Mouse (Mus musculus) ES-E14 (cell line): Measurements from ENCODE around the gene Plekhm1. TPM values are rescaled to one million over a fixed set of nuclear protein-coding genes. Genes with fewer than 3 reads are reported as not detected.

ENCODE experiments used
- DNase-seq: peaks from one replicate; pipeline ENCODE4 v3.0.0-alpha.2; 2013; ENCODE audit warnings: low read depth, low spot score
- H3K27ac ChIP-seq: 2 replicates; pipeline ENCODE4 v1.5.1; 2012; ENCODE audit warnings: low read depth, mild to moderate bottlenecking, low read length, moderate library complexity, mixed read lengths; ENCODE audit not compliant: poor library complexity, insufficient read depth, severe bottlenecking
- H3K36me3 ChIP-seq: 2 replicates; pipeline ENCODE4 v1.6.1; 2012; ENCODE audit warnings: mild to moderate bottlenecking, low read length, moderate library complexity, mixed read lengths; ENCODE audit not compliant: control insufficient read depth, poor library complexity, insufficient read depth, severe bottlenecking
- H3K4me1 ChIP-seq, 2 experiments: fragments of 150-350 bp in 1 of 2; sonication (generic) in 1 of 2; 2 replicates each; pipeline ENCODE4 v1.6.1; 2012; ENCODE audit warnings: low read length in 2 of 2, mild to moderate bottlenecking in 1 of 2, mixed read lengths in 1 of 2; ENCODE audit not compliant: control insufficient read depth in 2 of 2, insufficient read depth in 2 of 2, poor library complexity in 1 of 2
- H3K4me3 ChIP-seq, 2 experiments: fragments of 150-350 bp in 1 of 2; sonication (generic) in 1 of 2; 2 replicates each; pipeline ENCODE4 v1.5.1; 2012; ENCODE audit warnings: low read length in 2 of 2, low read depth in 1 of 2, mild to moderate bottlenecking in 1 of 2, mixed read lengths in 1 of 2; ENCODE audit not compliant: insufficient read depth in 1 of 2, poor library complexity in 1 of 2, severe bottlenecking in 1 of 2
- H3K9ac ChIP-seq: 2 replicates; pipeline ENCODE4 v1.6.1; 2012; ENCODE audit warnings: low read depth, mild to moderate bottlenecking, low read length, mixed read lengths; ENCODE audit not compliant: poor library complexity, insufficient read depth, severe bottlenecking
- H3K9me3 ChIP-seq: fragments of 150-350 bp; sonication (generic); 2 replicates; pipeline ENCODE4 v1.6.1; 2012; ENCODE audit warnings: low read depth, mild to moderate bottlenecking, low read length; ENCODE audit not compliant: control insufficient read depth, insufficient read depth
- CHD2 ChIP-seq: IDR thresholded peaks from 2 replicates; pipeline ENCODE4 v1.6.1; 2014; ENCODE audit warnings: mild to moderate bottlenecking, low read depth, low read length, inconsistent platforms
- HCFC1 ChIP-seq: IDR thresholded peaks from 2 replicates; pipeline ENCODE4 v1.6.1; 2012; ENCODE audit warnings: low read length, inconsistent platforms, borderline replicate concordance; ENCODE audit not compliant: insufficient read depth
- MAFK ChIP-seq: IDR thresholded peaks from 2 replicates; pipeline ENCODE4 v1.6.1; 2014; ENCODE audit warnings: mild to moderate bottlenecking, low read depth, low read length, inconsistent platforms; ENCODE audit not compliant: insufficient read depth
- ZC3H11A ChIP-seq: IDR thresholded peaks from 2 replicates; pipeline ENCODE4 v1.6.1; 2012; ENCODE audit warnings: low read depth, mild to moderate bottlenecking, inconsistent platforms, low read length, borderline replicate concordance
- ZNF384 ChIP-seq: IDR thresholded peaks from 2 replicates; pipeline ENCODE4 v1.6.1; 2012; ENCODE audit warnings: low read depth, low read length, inconsistent platforms
- in situ Hi-C, 2 experiments: fragments of 600-800 bp; cut with MboI; formaldehyde crosslinking; loops; one replicate each; pipeline ENCODE4 v1.15.1; 2025; ENCODE audit warnings: low sequenced_read_pairs in 2 of 2, inconsistent platforms in 1 of 2; ENCODE audit not compliant: unreplicated experiment in 2 of 2
- total RNA-seq: library from RNA; depleted of rRNA; stranded (reverse); fragments of 300-350 nt; gene quantifications from 2 replicates; pipeline ENCODE4 v1.2.3, GENCODE M21; 2012

Plekhm1 gene
- total RNA-seq, 1 experiment, result 11.7 TPM

- H3K9ac ChIP-seq, result no peak overlapping the region
- peaks cover 2 to 22% of the 10 kb centered on the region in 2 experiments; a peak in 2 of 4 replicates for H3K4me1 ChIP-seq
- TF ChIP-seq CHD2, result no peak
- no peak for TF ChIP-seq ZNF384
- no peak for TF ChIP-seq HCFC1
- no peak for TF ChIP-seq ZC3H11A
- TF ChIP-seq MAFK, result no peak
- H3K27ac ChIP-seq, result no peak overlapping the region
- no peaks in the 10 kb centered on the region for H3K9me3 ChIP-seq
- H3K36me3 ChIP-seq, result no peaks in the 10 kb centered on the region; the same call in 1 of the 2 replicates
- H3K4me3 ChIP-seq, result no peak overlapping the region
- in situ Hi-C loops, result loop anchor here in 1 of 2 experiments (10.0 kb wide), 2 partner anchors 126 to 336 kb away; no protein-coding TSS in a partner anchor
- no peak for DNase-seq
These were observed 73.8 kb downstream of the Plekhm1 start for GRCm38 (mm10) chr11:103338671-103339070.

- Histone ChIP-seq H3K36me3 (no peaks in the 10 kb centered on the region; the same call in 1 of the 2 replicates), H3K9me3 (no peaks in the 10 kb centered on the region), H3K27ac (no peak overlapping the region), H3K9ac (no peak overlapping the region), H3K4me1 (peaks cover 2 to 22% of the 10 kb centered on the region in 2 experiments; a peak in 2 of 4 replicates), H3K4me3 (no peak overlapping the region)
- TF ChIP-seq MAFK (no peak), ZC3H11A (no peak), HCFC1 (no peak), ZNF384 (no peak), CHD2 (no peak)
- in situ Hi-C loops, result loop anchor here in 1 of 2 experiments (10.0 kb wide), 2 partner anchors 127 to 337 kb away; no protein-coding TSS in a partner anchor
- DNase-seq, result no peak
These were observed 74.4 kb downstream of the Plekhm1 start for GRCm38 (mm10) chr11:103338119-103338518.

GRCm38 (mm10) chr11:103337180-103337579 is 75.3 kb downstream of the Plekhm1 start:
- Histone ChIP-seq H3K36me3 (peaks cover 2% of the 10 kb centered on the region; the same call in 1 of the 2 replicates), H3K4me1 (peaks cover 2 to 24% of the 10 kb centered on the region in 2 experiments; a peak in 2 of 4 replicates), H3K4me3 (no peak overlapping the region), H3K9ac (no peak overlapping the region), H3K27ac (no peak overlapping the region), H3K9me3 (no peaks in the 10 kb centered on the region)
- no peak for DNase-seq
- in situ Hi-C loops, result loop anchor here in 1 of 2 experiments (10.0 kb wide), 2 partner anchors 128 to 338 kb away; no protein-coding TSS in a partner anchor
- no peak for TF ChIP-seq MAFK
- no peak for TF ChIP-seq HCFC1
- no peak for TF ChIP-seq ZNF384
- TF ChIP-seq ZC3H11A, result no peak
- TF ChIP-seq CHD2, result no peak

- in situ Hi-C loops, result loop anchor here in 1 of 2 experiments (10.0 kb wide), 2 partner anchors 129 to 339 kb away; no protein-coding TSS in a partner anchor
- DNase-seq, result no peak
- no peak overlapping the region for H3K27ac ChIP-seq
- no peaks in the 10 kb centered on the region for H3K9me3 ChIP-seq
- H3K36me3 ChIP-seq, result peaks cover 4% of the 10 kb centered on the region; the same call in 1 of the 2 replicates
- no peak overlapping the region for H3K9ac ChIP-seq
- TF ChIP-seq ZNF384, result no peak
- TF ChIP-seq HCFC1, result no peak
- no peak for TF ChIP-seq CHD2
- TF ChIP-seq ZC3H11A, result no peak
- TF ChIP-seq MAFK, result no peak
- H3K4me1 ChIP-seq, result peaks cover 2 to 18% of the 10 kb centered on the region in 2 experiments; a peak in 2 of 4 replicates
- no peak overlapping the region for H3K4me3 ChIP-seq
These were observed 76.9 kb downstream of the Plekhm1 start for GRCm38 (mm10) chr11:103335561-103335960.
